Mouse (Mus musculus) left cerebral cortex, adult 9 months (tissue): ENCODE measurements around the gene Gm15130.

Experiments used
- DNase-seq, 2 experiments: peaks; one replicate each; pipeline ENCODE4 v3.0.0; 2022; ENCODE audit warnings: low spot score in 2 of 2

The Gm15130 gene

GRCm38 (mm10) chr2:111152836-111153235, at the start of gene Gm15130:
Gm15130 (minus strand) TSS chr2:111152936.
- no peak for DNase-seq

- no peak for DNase-seq
Observed at GRCm38 (mm10) chr2:111182068-111182467, 29.3 kb upstream of the Gm15130 start.

GRCm38 (mm10) chr2:111135739-111136138, 17.0 kb downstream of the Gm15130 start:
- no peak for DNase-seq

- no peak for DNase-seq
Observed at GRCm38 (mm10) chr2:111105882-111106281, 46.9 kb downstream of the Gm15130 start, which contains the start of gene Gm13941. Gm13941 (minus strand) TSS chr2:111105982.
